Mouse (Mus musculus): Measurements from ENCODE around the gene 5530401A14Rik. TPM values are rescaled to one million over a fixed set of nuclear protein-coding genes. Genes with fewer than 3 reads are reported as not detected.

Gene 5530401A14Rik
- polyA plus RNA-seq, 1 experiment from 2014 or later, result 0.64 TPM

Other genes with a start within 250 kb of the 5530401A14Rik start
- 8.7 and 11.4 TPM in 2 replicates for gene Asic2, start 107.8 kb downstream of the 5530401A14Rik start, polyA plus RNA-seq (2014; fragmentation: Nextera tagmentation; extraction: Ambion mirVana)
- gene Ccl2, start 174.9 kb downstream of the 5530401A14Rik start, polyA plus RNA-seq (2014; fragmentation: Nextera tagmentation; extraction: Ambion mirVana), result 3.6 TPM in 1 of 2 replicates, not detected in the other
- gene Gm17268, start 177.9 kb downstream of the 5530401A14Rik start, polyA plus RNA-seq (2014; fragmentation: Nextera tagmentation; extraction: Ambion mirVana), result not detected in 2 replicates
- gene Ccl7, start 185.0 kb downstream of the 5530401A14Rik start, polyA plus RNA-seq (2014; fragmentation: Nextera tagmentation; extraction: Ambion mirVana), result 1.9 TPM in 1 of 2 replicates, not detected in the other
- 0.20 TPM in 1 of 2 replicates, not detected in the other for gene Ccl11, start 197.2 kb downstream of the 5530401A14Rik start, polyA plus RNA-seq (2014; fragmentation: Nextera tagmentation; extraction: Ambion mirVana)
- gene Ccl12, start 241.2 kb downstream of the 5530401A14Rik start, polyA plus RNA-seq (2014; fragmentation: Nextera tagmentation; extraction: Ambion mirVana), result 6.2 TPM in 1 of 2 replicates, not detected in the other